Mouse (Mus musculus) layer of hippocampus, postnatal 36 days (tissue): ENCODE measurements at regions not wholly inside any gene's neighbourhood (a gene's known extent, or its start where the extent isn't known, plus 50 kb on each side); places are given as distances from the start of the nearest gene placed in this dataset.

Experiments used
- DNase-seq, 2 experiments: peaks; one replicate each; pipeline ENCODE4 v3.0.0; 2022

DNA sequence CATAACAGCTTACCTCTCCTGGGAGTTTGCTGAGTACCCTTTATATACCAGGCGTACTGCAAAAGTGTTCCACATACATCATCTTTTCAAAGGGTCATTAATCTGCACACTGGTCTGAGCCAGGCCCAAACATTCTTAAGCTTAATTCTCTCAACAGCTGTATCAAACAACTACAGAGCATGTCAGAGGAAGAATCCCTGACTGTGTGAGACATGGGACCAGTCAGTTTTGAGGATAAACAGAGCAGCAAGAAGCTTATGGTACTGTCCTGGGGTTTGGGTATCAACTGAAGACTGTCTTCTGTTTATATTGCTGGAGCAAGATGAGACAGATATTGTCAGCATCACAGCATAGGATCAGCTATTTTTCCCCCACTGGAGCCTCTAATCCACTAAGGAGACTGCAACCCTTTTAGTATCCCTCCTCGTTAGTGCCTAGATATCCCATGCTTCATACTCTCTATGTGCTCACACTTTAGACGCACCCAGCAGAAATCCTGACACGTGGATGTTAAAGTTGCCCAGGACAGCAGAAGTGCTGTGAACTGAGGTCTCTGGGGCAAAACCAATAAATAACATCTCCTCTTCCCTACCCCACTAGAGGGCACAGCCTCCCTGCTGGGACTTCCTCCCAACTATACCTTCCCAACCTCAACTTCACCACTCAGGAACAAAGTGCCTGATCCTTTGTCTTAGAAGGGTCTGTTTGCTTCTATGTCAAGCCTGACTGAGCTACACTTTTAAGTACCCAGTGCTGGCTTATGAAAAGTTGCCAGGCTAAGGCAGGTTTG lies 271.6 kb downstream of the Gm826 start:
- DNase-seq = no peak

DNA sequence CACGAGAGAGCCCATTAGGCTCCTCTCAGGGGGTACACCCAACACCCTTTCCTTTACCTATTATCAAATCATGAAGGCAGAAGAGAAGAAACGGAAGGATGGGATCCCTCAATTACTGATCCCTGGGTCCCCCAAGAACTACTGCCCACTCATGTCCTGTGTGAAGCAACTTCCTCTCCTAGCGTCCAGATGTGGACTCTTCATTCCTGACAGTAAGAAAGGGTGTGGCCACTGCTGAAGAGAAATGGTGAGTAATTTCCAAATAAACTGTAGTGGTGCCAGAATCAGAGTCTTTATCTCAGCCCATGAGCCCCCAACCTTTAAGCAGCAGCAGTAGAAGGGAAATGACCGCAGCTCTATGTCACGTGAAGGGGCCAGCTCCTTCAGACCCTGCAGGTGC lies 273.9 kb downstream of the Gm826 start:
- DNase-seq = no peak

GRCm38 (mm10) chr2:160057211-160057610 lies 276.8 kb downstream of the Gm826 start:
- no peak for DNase-seq

GRCm38 (mm10) chr2:160054411-160054810 lies 279.6 kb downstream of the Gm826 start:
- no peak for DNase-seq

- DNase-seq = no peak
Observed at GRCm38 (mm10) chr2:160048286-160048685, 285.7 kb downstream of the Gm826 start.

DNA sequence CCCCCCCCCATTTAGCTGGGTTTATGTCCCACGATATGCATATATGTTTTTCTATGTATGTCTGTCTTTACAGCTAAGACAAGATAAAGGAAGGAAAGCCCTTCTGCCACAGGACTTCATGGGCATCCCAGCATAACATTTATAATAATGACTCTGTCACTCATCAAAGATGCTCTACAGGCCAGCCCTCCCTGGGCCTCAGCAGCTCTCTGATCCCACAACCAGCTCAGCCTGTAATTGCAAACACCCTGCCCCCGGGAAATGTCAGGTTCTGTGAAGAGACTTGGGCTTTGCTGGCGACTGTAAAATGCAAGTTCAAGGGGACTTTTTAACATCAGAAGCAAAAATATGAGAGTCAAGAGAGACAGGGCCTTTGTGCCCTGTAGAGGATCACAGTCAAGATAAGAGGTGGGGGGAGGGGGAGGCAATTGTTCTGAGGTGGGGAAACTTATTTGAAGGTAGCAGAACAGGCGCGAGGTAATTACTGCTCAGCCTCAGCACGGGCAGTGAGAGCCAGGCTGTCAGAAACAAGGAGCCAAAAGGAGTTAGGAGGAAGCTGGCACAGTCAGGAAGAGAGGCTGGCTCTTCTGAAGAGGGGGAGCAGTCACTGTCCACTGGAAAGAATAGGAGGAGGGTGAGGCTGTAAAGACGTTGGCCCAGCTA lies 286.9 kb downstream of the Gm826 start:
- DNase-seq = no peak

DNA sequence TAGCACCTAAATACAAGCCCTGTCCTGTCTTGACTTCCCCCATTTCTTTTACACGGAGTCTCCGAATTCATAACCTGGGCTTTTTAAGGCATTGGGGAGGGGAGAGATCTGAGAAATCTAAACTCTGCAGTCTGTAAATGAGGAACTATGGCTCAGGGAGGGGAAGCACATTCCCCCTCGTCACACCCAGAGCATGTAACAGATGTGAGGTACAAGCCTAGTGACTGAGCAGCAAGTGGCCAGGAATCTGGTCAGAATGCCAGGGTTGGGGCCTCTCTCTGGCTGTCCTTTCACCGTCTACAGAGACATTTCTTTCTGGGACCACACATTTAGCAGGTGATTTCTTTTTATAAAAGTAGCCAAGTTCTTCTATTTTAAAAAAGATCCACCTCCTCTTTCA lies 289.4 kb downstream of the Gm826 start:
- DNase-seq = no peak

GRCm38 (mm10) chr2:160044184-160044583 lies 289.8 kb downstream of the Gm826 start:
- no peak for DNase-seq

DNA sequence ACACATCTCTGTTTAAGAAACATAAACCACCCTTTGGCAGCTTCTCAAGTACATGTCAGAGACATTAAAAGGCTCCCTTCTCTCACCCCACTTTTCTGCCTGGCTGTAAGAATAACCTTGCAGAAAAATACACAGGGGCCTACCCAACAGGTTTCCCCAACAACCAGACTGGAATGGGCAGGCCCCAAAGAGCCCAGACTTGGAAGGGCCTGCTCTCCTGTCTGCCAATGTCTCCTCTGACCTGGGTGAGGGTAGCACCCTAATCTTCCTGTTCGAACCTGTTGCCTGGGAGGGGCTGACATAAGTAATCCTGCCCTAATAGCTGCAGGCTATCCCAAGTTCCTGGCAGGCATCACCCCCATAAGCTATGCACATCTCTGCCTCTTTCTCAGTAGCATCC lies 304.5 kb downstream of the Gm826 start:
- no peak for DNase-seq

DNA sequence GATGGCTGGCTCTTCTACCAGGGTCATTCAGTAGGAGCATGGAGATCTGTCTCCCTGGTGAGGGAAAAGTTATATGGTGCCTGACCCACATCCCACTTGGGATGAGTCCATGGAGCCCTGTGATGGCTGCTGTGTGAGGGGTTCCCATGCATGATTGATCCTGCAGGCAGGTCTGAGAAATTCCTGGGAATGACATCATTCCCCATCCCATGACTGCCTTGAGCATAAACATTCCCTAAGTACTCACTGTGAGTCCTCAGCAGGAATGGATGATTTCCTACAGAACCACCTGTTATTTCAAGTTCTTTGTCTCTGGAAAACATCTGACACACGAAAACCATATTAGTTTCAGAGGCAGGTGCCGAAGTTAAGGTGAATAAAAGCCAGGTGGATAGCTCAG lies 305.5 kb downstream of the Gm826 start:
- no peak for DNase-seq

DNA sequence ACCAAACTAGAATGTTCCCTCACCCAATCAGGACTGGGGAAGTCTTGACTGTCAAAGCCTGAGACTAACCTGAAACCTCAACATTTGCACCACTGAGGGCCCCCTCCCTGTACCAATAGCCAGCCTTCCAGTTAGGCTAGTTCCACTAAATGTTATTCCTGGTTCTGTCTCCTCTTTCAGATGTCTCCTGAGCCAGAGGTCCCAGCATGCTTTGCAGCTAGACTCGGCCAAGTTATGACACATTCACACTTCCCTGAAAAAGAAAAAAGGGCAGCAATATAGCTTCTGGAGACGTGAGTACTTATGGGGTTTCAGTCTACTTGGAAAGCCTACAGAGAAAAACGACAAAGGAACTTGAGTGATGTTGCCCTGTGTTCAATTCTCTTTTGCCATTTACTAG lies 308.1 kb downstream of the Gm826 start:
- DNase-seq = no peak

DNA sequence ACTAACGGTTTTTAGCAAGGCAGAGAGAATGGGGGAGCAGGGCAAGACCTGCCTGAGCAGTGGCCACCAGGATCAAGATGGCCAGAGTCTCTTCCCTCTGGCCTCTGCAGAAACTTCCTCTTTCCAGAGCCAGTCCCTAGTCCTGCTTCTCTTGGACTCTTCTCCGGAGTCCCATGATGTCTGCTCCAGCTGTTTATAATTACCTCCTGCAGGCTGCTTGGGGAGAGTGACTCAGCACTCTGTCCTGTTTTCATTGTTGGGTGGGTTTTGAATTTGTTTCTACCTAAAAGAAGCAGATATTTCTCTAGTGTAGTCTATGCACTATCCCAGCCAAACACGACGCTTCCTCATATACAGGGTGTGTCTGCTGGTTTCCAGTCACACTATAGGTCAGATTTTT lies 312.4 kb downstream of the Gm826 start:
- DNase-seq = no peak

- no peak for DNase-seq
Observed at GRCm38 (mm10) chr2:160020876-160021275, 313.1 kb downstream of the Gm826 start.

GRCm38 (mm10) chr2:160017020-160017812 lies 316.7 kb downstream of the Gm826 start:
- no peak for DNase-seq

GRCm38 (mm10) chr2:160011421-160011820 lies 322.5 kb downstream of the Gm826 start:
- no peak for DNase-seq

- no peak for DNase-seq
Observed at GRCm38 (mm10) chr2:160002695-160003094, 331.3 kb downstream of the Gm826 start.

DNA sequence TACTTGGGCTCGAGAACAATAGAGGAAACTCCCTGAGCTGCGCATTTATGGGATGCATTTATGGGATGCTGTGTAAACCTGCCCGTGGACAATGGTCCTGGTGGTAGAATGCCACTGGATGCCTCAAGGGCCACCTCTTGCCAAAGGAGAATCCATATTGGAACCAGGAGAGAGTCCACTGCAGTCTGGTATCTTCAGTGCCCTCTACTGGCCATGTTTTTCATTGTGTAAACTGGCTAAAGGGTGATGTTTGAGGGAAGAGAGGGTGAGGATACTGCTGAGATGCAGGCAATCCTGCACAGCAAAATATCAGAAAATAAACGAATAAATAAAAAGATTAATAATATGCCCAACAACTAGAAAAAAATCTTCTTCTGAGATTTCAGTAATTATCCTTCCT lies 333.5 kb downstream of the Gm826 start:
- DNase-seq = no peak

GRCm38 (mm10) chr2:159997395-159997794 lies 336.6 kb downstream of the Gm826 start:
- DNase-seq = no peak

DNA sequence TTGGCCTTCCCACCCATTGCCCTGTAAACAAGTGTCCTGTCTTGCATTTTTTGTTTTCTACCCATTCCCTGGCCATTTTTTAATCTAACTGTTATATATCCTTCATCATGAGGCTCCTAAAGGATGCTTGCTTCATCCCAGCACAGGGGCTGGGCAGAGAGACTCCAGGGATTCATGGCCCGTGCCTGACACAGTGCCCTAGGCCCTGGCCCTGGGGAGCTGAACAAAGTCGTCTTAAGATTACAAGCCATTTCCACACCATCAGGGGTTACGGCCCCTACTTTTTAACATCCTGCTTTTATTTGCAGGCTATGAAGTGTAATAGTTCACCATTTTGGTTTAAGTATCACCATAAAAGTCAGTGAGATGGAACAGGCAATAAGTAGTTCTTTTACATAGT lies 339.5 kb downstream of the Gm826 start:
- no peak for DNase-seq

GRCm38 (mm10) chr2:159986719-159987118 lies 347.2 kb downstream of the Gm826 start:
- DNase-seq = no peak

- no peak for DNase-seq
Observed at GRCm38 (mm10) chr2:159981694-159982093, 352.3 kb downstream of the Gm826 start.

DNA sequence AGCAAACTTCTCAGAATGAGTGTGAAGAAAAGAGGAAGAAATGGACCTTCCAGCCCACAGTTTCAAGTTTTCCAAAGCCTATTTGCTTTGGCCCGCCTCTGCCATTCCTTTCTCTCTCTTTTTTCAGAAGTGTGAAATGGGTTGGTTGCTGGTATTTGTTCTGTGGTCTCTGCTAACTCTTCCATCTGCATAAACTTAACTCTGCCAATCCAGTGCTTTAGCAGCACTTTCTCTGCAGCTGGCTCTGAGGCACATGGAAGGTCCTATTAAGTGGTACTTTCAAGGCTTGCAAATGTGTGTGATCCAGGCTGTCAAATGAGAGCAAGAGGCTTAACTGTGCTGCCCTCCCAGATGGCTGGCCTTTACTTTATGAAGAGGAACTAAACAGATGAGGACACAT lies 383.6 kb downstream of the Gm826 start:
- DNase-seq = no peak

GRCm38 (mm10) chr2:159949046-159949445 lies 384.9 kb downstream of the Gm826 start:
- DNase-seq = no peak

DNA sequence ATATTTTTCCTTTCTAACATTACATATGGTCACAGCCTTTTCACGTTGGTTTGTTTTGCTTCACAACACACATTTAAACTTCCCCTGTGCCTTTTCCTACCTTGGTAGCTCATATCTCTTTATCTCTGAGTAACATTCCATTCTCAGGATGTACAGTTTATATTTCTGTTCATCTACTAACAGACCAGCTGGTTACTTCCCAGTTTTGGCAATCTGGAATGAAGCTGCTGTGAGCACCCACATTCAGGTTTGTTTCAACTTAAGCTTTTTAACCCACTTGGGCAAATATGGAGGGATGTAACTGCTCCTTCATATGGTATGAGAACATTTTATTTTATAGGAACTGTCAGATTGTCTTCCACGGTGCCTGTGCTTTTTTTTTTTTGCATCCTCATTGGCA lies 403.2 kb downstream of the Gm826 start:
- DNase-seq = no peak
